Mouse (Mus musculus): ENCODE data around the gene Gjb3.

The Gjb3 gene

GRCm38 (mm10) chr4:127337668-127338067 is 7.0 kb upstream of the Gjb3 start:
- DNase-seq (ENCODE audit: low read depth, low spot score): no peak

- DNase-seq (ENCODE audit: low read depth, low spot score): no peak
These were observed 4.3 kb upstream of the Gjb3 start for GRCm38 (mm10) chr4:127334870-127335504.

GRCm38 (mm10) chr4:127331171-127331570 is 527 bp upstream of the Gjb3 start:
- no peak for DNase-seq (ENCODE audit: low read depth, low spot score)

GRCm38 (mm10) chr4:127329751-127330150 is 893 bp downstream of the Gjb3 start:
- no peak for DNase-seq (ENCODE audit: low read depth, low spot score)

- peak; percentile 35 for DNase-seq (ENCODE audit: low read depth, low spot score)
These were observed 1.6 kb downstream of the Gjb3 start for GRCm38 (mm10) chr4:127329046-127329445.

- DNase-seq (ENCODE audit: low read depth, low spot score): no peak
These were observed 2.3 kb downstream of the Gjb3 start for GRCm38 (mm10) chr4:127328378-127328777.

GRCm38 (mm10) chr4:127327749-127328148 is 2.9 kb downstream of the Gjb3 start:
- DNase-seq (ENCODE audit: low read depth, low spot score): no peak

- no peak for DNase-seq (ENCODE audit: low read depth, low spot score)
These were observed 3.4 kb downstream of the Gjb3 start for GRCm38 (mm10) chr4:127327258-127327657.

- no peak for DNase-seq (ENCODE audit: low read depth, low spot score)
These were observed 5.4 kb downstream of the Gjb3 start for GRCm38 (mm10) chr4:127325276-127325675.

GRCm38 (mm10) chr4:127324759-127325158 is 5.9 kb downstream of the Gjb3 start:
- peak; percentile 83 for DNase-seq (ENCODE audit: low read depth, low spot score)

- no peak for DNase-seq (ENCODE audit: low read depth, low spot score)
These were observed 6.3 kb downstream of the Gjb3 start for GRCm38 (mm10) chr4:127324296-127324695.

- no peak for DNase-seq (ENCODE audit: low read depth, low spot score)
These were observed 7.0 kb downstream of the Gjb3 start for GRCm38 (mm10) chr4:127323651-127324050.

- peak; percentile 76 for DNase-seq (ENCODE audit: low read depth, low spot score)
These were observed 11.0 kb downstream of the Gjb3 start for GRCm38 (mm10) chr4:127319613-127320012.

- DNase-seq (ENCODE audit: low read depth, low spot score): no peak
These were observed 13.5 kb downstream of the Gjb3 start for GRCm38 (mm10) chr4:127317143-127317542.

- DNase-seq (ENCODE audit: low read depth, low spot score): no peak
These were observed 14.9 kb downstream of the Gjb3 start for GRCm38 (mm10) chr4:127315753-127316152.

- DNase-seq (ENCODE audit: low read depth, low spot score): no peak
These were observed 16.1 kb downstream of the Gjb3 start for GRCm38 (mm10) chr4:127314585-127314984.

- DNase-seq (ENCODE audit: low read depth, low spot score): peak; percentile 70
These were observed 16.8 kb downstream of the Gjb3 start, which contains the start of gene Gja4 for GRCm38 (mm10) chr4:127313861-127314260. Gene Gja4, minus strand, starts transcription at chr4:127314039.

- no peak for DNase-seq (ENCODE audit: low read depth, low spot score)
These were observed 18.3 kb downstream of the Gjb3 start for GRCm38 (mm10) chr4:127312349-127312748.

- DNase-seq (ENCODE audit: low read depth, low spot score): no peak
These were observed 19.1 kb downstream of the Gjb3 start for GRCm38 (mm10) chr4:127311561-127311960.

GRCm38 (mm10) chr4:127306915-127307314 is 23.7 kb downstream of the Gjb3 start:
- no peak for DNase-seq (ENCODE audit: low read depth, low spot score)

- no peak for DNase-seq (ENCODE audit: low read depth, low spot score)
These were observed 26.8 kb downstream of the Gjb3 start for GRCm38 (mm10) chr4:127303796-127304195.

GRCm38 (mm10) chr4:127300503-127300902 is 30.1 kb downstream of the Gjb3 start:
- no peak for DNase-seq (ENCODE audit: low read depth, low spot score)

GRCm38 (mm10) chr4:127292631-127293030 is 38.0 kb downstream of the Gjb3 start:
- no peak for DNase-seq (ENCODE audit: low read depth, low spot score)

GRCm38 (mm10) chr4:127289039-127289548 is 41.5 kb downstream of the Gjb3 start:
- no peak for DNase-seq (ENCODE audit: low read depth, low spot score)
